Mouse (Mus musculus) ES-Bruce4 (cell line): ENCODE data around the gene Tbck.

ENCODE experiments used
- CTCF ChIP-seq: IDR thresholded peaks from one replicate; pipeline ENCODE4 v1.8.1; 2011; ENCODE audit warnings: low read depth, low read length
- EP300 ChIP-seq: IDR thresholded peaks from 2 replicates; pipeline ENCODE4 v1.6.1; 2011; ENCODE audit warnings: low read depth, low read length; ENCODE audit not compliant: insufficient read depth

DNA sequence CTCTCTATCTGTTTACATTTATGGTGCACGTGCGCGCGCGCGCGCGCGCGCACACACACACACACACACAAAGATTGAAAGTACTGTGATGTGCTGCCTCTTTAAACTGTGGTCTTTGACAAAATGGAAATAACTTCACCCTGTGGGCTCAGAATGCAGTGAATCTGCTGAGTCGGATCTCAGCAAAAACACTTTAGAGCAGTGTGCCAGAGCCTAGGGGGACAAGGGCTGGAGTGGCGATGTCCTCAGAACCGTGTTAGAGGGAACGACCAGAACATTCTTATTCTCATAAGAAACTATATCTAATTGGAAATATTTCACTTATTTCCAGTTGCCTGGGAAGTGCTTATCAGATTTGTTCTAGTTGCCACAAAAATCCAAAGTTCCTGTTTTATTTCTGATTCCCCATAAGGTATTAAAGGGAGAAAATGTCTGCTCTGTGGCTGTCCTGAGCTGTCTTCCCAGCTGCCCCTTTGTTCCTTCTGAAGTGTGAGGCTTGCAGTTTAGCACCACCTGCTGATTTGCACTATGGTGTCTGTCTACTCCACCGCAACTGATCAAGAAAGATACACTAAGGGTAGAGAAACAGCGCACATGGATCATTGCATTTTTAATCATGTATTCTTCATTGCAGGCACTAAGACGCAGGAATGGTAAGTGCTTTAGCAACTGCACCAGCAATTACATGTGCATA lies 82.2 kb downstream of the Tbck start:
- TF ChIP-seq CTCF (no peak), EP300 (no peak)
